Mouse (Mus musculus) embryo, embryonic 11.5 days (tissue): ENCODE measurements around the gene Vav2.
A peak's percentile ranks its signal among the peaks of the same experiment; 100 is the strongest.

ENCODE experiments used
- DNase-seq: peaks from one replicate; pipeline ENCODE4 v3.0.0-alpha.2; 2012; ENCODE audit warnings: low read depth, low spot score

Gene Vav2

GRCm38 (mm10) chr2:27441767-27442707 lies 15.2 kb upstream of the Vav2 start, which contains the start of gene Brd3os:
Gene Brd3os (plus strand): TSS chr2:27442324.
- DNase-seq: peak; percentile 99

- no peak for DNase-seq
Measured at GRCm38 (mm10) chr2:27438281-27438680, 11.4 kb upstream of the Vav2 start.

- no peak for DNase-seq
Measured at GRCm38 (mm10) chr2:27437876-27438275, 11.0 kb upstream of the Vav2 start.

GRCm38 (mm10) chr2:27432599-27432998 lies 5.8 kb upstream of the Vav2 start:
- no peak for DNase-seq

- DNase-seq: no peak
Measured at GRCm38 (mm10) chr2:27430621-27431020, 3.8 kb upstream of the Vav2 start.

- peak; percentile 83 for DNase-seq
Measured at GRCm38 (mm10) chr2:27428071-27428470, 1.2 kb upstream of the Vav2 start.

- DNase-seq: no peak
Measured at GRCm38 (mm10) chr2:27426406-27426854, 403 bp downstream of the Vav2 start.

GRCm38 (mm10) chr2:27425751-27426405 lies 955 bp downstream of the Vav2 start:
- DNase-seq: no peak

- DNase-seq: no peak
Measured at GRCm38 (mm10) chr2:27425161-27425611, 1.6 kb downstream of the Vav2 start.

GRCm38 (mm10) chr2:27423596-27423995 lies 3.2 kb downstream of the Vav2 start:
- no peak for DNase-seq

GRCm38 (mm10) chr2:27421293-27422068 lies 5.4 kb downstream of the Vav2 start:
- no peak for DNase-seq

- DNase-seq: no peak
Measured at GRCm38 (mm10) chr2:27418577-27419070, 8.2 kb downstream of the Vav2 start.

- DNase-seq: no peak
Measured at GRCm38 (mm10) chr2:27417648-27418153, 9.1 kb downstream of the Vav2 start.

GRCm38 (mm10) chr2:27416425-27416824 lies 10.4 kb downstream of the Vav2 start:
- DNase-seq: no peak

- DNase-seq: no peak
Measured at GRCm38 (mm10) chr2:27415060-27415783, 11.6 kb downstream of the Vav2 start.

- DNase-seq: no peak
Measured at GRCm38 (mm10) chr2:27413936-27414657, 12.7 kb downstream of the Vav2 start.

GRCm38 (mm10) chr2:27413582-27413935 lies 13.3 kb downstream of the Vav2 start:
- no peak for DNase-seq

GRCm38 (mm10) chr2:27412245-27412800 lies 14.5 kb downstream of the Vav2 start:
- no peak for DNase-seq

- DNase-seq: no peak
Measured at GRCm38 (mm10) chr2:27411688-27412174, 15.1 kb downstream of the Vav2 start.
